Mouse (Mus musculus): ENCODE measurements around the gene Dmc1.

The Dmc1 gene

DNA sequence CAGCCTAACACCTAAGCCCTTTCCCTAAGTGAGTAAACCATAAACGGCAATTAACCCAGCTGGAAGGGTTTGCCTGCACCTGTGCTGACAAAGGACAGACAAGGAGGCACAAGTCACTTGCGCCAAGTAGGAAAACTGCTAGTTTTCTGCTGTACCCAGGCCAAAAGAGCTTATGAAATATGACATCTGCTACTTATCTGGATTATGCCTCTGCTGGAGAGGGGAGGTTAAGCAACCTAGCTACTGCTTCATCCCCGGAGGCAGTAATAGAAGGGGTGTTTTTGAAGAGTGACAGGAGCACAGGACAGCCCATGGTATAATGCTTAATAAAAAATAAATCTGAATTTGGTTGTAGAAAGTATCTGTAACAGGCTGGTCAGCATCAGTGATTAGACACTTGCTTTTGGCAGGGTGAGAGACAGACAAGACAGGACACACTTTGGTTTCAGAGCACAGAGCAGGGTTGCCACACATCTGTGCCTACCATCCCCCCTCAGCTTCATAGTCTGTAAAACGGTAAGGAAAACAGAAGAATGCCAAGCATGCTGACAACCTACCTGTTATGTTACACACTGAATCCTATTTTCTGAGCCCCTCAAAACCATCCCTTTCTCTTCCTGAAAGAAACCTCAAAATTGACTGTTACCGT, 76.8 kb downstream of the Dmc1 start:
- Histone ChIP-seq H3K36me3 (ENCODE audit: insufficient read depth, low read length) (peaks cover 98% of the 10 kb centered on the region), H3K4me3 (replicated peaks; ENCODE audit: low read length) (no peak overlapping the region), H3K27me3 (ENCODE audit: insufficient read depth, low read length) (no peaks in the 10 kb centered on the region)

GRCm38 (mm10) chr15:79527192-79527591, 77.7 kb downstream of the Dmc1 start:
- Histone ChIP-seq H3K36me3 (ENCODE audit: insufficient read depth, low read length) (peaks cover 94% of the 10 kb centered on the region), H3K27me3 (ENCODE audit: insufficient read depth, low read length) (no peaks in the 10 kb centered on the region), H3K4me1 (replicated peaks; ENCODE audit: low read depth, low read length) (peaks cover 81% of the 10 kb centered on the region), H3K9me3 (ENCODE audit: low read length) (no peaks in the 10 kb centered on the region), H3K4me3 (replicated peaks; ENCODE audit: low read length) (no peak overlapping the region)
- TF ChIP-seq POU5F1 (IDR thresholded peaks at IDR 0.05; ENCODE audit: borderline replicate concordance, low read length) (no peak), NANOG (IDR thresholded peaks at IDR 0.05; ENCODE audit: borderline replicate concordance, low read length) (no peak), CTCF (conservative IDR thresholded peaks at IDR 0.05; ENCODE audit: low read length) (no peak)

More for the DNA sequence above, 76.8 kb downstream of the Dmc1 start:
- no peaks in the 10 kb centered on the region for H3K9me3 ChIP-seq (ENCODE audit: low read length)
- H3K4me1 ChIP-seq (replicated peaks; ENCODE audit: low read depth, low read length): peaks cover 90% of the 10 kb centered on the region
- TF ChIP-seq CTCF (conservative IDR thresholded peaks at IDR 0.05; ENCODE audit: low read length) (no peak), POU5F1 (IDR thresholded peaks at IDR 0.05; ENCODE audit: borderline replicate concordance, low read length) (no peak), NANOG (IDR thresholded peaks at IDR 0.05; ENCODE audit: borderline replicate concordance, low read length) (no peak)

- Histone ChIP-seq H3K4me3 (replicated peaks; ENCODE audit: low read length) (no peak overlapping the region), H3K27me3 (ENCODE audit: insufficient read depth, low read length) (no peaks in the 10 kb centered on the region), H3K4me1 (replicated peaks; ENCODE audit: low read depth, low read length) (peaks cover 71% of the 10 kb centered on the region), H3K36me3 (ENCODE audit: insufficient read depth, low read length) (peaks cover 84% of the 10 kb centered on the region), H3K9me3 (ENCODE audit: low read length) (no peaks in the 10 kb centered on the region)
- TF ChIP-seq POU5F1 (IDR thresholded peaks at IDR 0.05; ENCODE audit: borderline replicate concordance, low read length) (no peak), CTCF (conservative IDR thresholded peaks at IDR 0.05; ENCODE audit: low read length) (no peak), NANOG (IDR thresholded peaks at IDR 0.05; ENCODE audit: borderline replicate concordance, low read length) (no peak)
These were observed 78.7 kb downstream of the Dmc1 start for GRCm38 (mm10) chr15:79525979-79526768.

DNA sequence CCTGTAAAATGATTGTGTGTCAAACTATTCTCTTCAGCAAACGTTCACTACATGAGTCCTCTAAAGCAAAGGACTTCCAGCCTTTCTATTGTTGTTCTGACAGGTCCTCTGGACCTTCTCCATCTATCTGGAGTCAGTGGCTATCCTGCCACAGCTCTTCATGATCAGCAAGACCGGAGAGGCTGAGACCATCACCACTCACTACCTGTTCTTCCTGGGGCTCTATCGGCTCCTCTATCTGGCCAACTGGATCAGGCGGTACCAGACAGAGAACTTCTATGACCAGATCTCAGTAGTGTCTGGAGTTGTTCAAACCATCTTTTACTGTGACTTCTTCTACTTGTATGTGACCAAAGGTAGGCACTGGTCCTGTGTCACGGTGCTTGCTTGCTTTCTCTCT, 79.3 kb downstream of the Dmc1 start:
- H3K9me3 ChIP-seq (ENCODE audit: low read length): no peaks in the 10 kb centered on the region
- TF ChIP-seq POU5F1 (IDR thresholded peaks at IDR 0.05; ENCODE audit: borderline replicate concordance, low read length) (no peak), NANOG (IDR thresholded peaks at IDR 0.05; ENCODE audit: borderline replicate concordance, low read length) (no peak), CTCF (conservative IDR thresholded peaks at IDR 0.05; ENCODE audit: low read length) (no peak)
- no peak overlapping the region for H3K4me3 ChIP-seq (replicated peaks; ENCODE audit: low read length)
- H3K36me3 ChIP-seq (ENCODE audit: insufficient read depth, low read length): peaks cover 78% of the 10 kb centered on the region
- H3K4me1 ChIP-seq (replicated peaks; ENCODE audit: low read depth, low read length): peaks cover 73% of the 10 kb centered on the region
- H3K27me3 ChIP-seq (ENCODE audit: insufficient read depth, low read length): no peaks in the 10 kb centered on the region

DNA sequence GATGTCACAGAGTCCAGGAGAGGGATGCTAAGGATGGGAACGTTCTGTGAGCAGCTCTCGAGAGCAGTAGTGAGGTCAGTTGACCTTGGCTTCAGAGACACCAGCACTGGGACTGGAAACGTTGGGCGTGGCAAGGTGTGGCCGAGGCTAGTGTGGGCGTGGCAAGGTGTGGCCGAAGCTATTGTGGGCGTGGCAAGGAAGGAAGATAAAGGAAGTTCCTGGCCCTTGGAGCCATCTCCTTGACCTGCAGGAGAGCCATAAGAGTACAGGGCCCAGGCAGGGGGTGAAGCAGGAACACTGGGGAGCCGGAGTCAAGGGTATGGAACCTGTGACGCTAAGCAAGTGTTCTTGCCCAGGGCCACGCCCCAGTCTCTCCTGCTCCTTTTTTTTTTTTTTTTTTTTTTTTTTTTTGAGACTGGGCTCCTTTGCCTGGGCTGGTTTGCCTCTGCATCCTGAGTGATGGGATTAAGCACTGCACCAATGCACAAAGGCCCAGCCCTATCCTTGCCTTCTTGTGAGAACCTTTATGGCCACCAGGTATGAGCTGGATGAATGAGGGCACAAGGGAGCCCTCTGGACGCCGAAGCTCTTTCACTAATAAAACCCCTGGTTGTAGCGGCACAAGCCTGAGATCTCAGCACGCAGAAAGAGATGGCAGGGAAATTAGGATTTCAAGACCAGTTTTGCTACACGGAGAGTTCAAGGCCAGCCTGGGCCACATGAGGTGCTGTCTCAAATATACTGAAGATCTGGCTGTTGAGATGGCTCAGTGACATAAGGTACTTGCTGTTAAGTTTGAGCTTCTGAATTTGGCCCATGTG, 85.3 kb downstream of the Dmc1 start:
- peaks cover 18% of the 10 kb centered on the region for H3K36me3 ChIP-seq (ENCODE audit: insufficient read depth, low read length)
- H3K9me3 ChIP-seq (ENCODE audit: low read length): 0 out of 2 replicates have a peak, but pooled peaks cover 5% of the 10 kb centered on the region
- peaks cover 33% of the 10 kb centered on the region for H3K27me3 ChIP-seq (ENCODE audit: insufficient read depth, low read length)
- H3K4me1 ChIP-seq (replicated peaks; ENCODE audit: low read depth, low read length): peaks cover 65% of the 10 kb centered on the region
- H3K4me3 ChIP-seq (replicated peaks; ENCODE audit: low read length): peak overlapping the region; percentile 13
- no peak for TF ChIP-seq CTCF (conservative IDR thresholded peaks at IDR 0.05; ENCODE audit: low read length)
- no peak for TF ChIP-seq POU5F1 (IDR thresholded peaks at IDR 0.05; ENCODE audit: borderline replicate concordance, low read length)
- TF ChIP-seq NANOG (IDR thresholded peaks at IDR 0.05; ENCODE audit: borderline replicate concordance, low read length): no peak

- TF ChIP-seq NANOG (IDR thresholded peaks at IDR 0.05; ENCODE audit: borderline replicate concordance, low read length) (no peak), POU5F1 (IDR thresholded peaks at IDR 0.05; ENCODE audit: borderline replicate concordance, low read length) (no peak), CTCF (conservative IDR thresholded peaks at IDR 0.05; ENCODE audit: low read length) (no peak)
- peaks cover 10% of the 10 kb centered on the region for H3K36me3 ChIP-seq (ENCODE audit: insufficient read depth, low read length)
- peaks cover 64% of the 10 kb centered on the region for H3K4me1 ChIP-seq (replicated peaks; ENCODE audit: low read depth, low read length)
- 0 out of 2 replicates have a peak, but pooled peaks cover 6% of the 10 kb centered on the region for H3K9me3 ChIP-seq (ENCODE audit: low read length)
- H3K27me3 ChIP-seq (ENCODE audit: insufficient read depth, low read length): peaks cover 44% of the 10 kb centered on the region
- peak overlapping the region; percentile 26; the same call in 1 of the 2 replicates for H3K4me3 ChIP-seq (replicated peaks; ENCODE audit: low read length)
These were observed 86.3 kb downstream of the Dmc1 start for GRCm38 (mm10) chr15:79518571-79518970.

DNA sequence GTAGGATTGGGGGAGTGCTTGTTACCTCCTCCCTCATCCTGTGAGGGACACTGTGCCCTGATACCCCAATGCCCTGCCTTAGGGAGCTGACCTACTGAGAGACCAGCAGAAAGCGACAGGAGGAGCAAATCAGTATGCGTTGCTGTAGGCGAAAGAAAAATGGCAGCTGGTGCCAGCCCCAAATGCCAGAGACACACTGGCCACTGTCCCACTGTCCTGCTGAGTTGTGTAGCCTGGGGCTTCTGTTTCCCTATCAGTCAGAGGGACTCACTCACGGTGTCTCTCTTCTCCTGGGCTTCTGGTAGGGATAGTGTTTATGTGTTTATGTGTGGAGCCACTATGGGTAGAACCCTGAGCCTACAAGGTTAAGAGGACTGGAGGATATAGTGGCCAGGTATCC, 87.2 kb downstream of the Dmc1 start:
- Histone ChIP-seq H3K27me3 (ENCODE audit: insufficient read depth, low read length) (peaks cover 50% of the 10 kb centered on the region), H3K36me3 (ENCODE audit: insufficient read depth, low read length) (peaks cover 2% of the 10 kb centered on the region), H3K9me3 (ENCODE audit: low read length) (0 out of 2 replicates have a peak, but pooled peaks cover 6% of the 10 kb centered on the region), H3K4me3 (replicated peaks; ENCODE audit: low read length) (peak overlapping the region; percentile 82; the same call in 1 of the 2 replicates), H3K4me1 (replicated peaks; ENCODE audit: low read depth, low read length) (peaks cover 66% of the 10 kb centered on the region)
- TF ChIP-seq CTCF (conservative IDR thresholded peaks at IDR 0.05; ENCODE audit: low read length): no peak
- TF ChIP-seq NANOG (IDR thresholded peaks at IDR 0.05; ENCODE audit: borderline replicate concordance, low read length): no peak
- no peak for TF ChIP-seq POU5F1 (IDR thresholded peaks at IDR 0.05; ENCODE audit: borderline replicate concordance, low read length)
